Mouse (Mus musculus): ENCODE measurements around the gene Olfr544. TPM values are rescaled to one million over a fixed set of nuclear protein-coding genes. Genes with fewer than 3 reads are reported as not detected.

Olfr544 gene
- polyA plus RNA-seq, 1 experiment from 2014 or later: not detected

DNA sequence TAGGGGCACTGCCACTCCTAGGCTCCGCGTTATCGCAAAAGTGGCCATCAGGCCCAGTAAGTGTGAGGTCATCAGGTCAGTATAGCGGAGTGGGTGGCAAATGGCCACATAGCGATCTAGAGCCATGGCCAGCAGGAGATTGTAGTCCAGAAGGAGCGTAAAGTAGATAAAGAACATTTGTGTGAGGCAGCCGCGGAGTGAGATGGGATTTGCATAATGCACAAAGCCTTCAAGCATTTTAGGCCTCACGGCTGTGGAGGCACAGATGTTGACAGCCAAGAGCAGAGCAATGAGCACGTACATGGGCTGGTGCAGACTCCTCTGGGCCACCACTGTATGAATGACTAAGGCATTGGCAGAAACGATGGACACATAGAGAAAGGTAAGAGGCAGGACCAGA lies 10.7 kb downstream of the Olfr544 start:
- Histone ChIP-seq H3K9ac (replicated peaks) (no peak overlapping the region), H3K9me3 (no peaks in the 10 kb centered on the region), H3K27ac (no peak overlapping the region), H3K36me3 (no peaks in the 10 kb centered on the region), H3K4me3 (replicated peaks) (no peak overlapping the region), H3K4me2 (no peak overlapping the region), H3K27me3 (no peaks in the 10 kb centered on the region), H3K4me1 (replicated peaks) (no peaks in the 10 kb centered on the region)
- WGBS: 82% methylated on average over 11 of the region's 11 CpGs
- no peak for ATAC-seq (ENCODE audit: insufficient number of reproducible peaks, insufficient read depth, low FRiP score, low TSS enrichment, low read depth)

DNA sequence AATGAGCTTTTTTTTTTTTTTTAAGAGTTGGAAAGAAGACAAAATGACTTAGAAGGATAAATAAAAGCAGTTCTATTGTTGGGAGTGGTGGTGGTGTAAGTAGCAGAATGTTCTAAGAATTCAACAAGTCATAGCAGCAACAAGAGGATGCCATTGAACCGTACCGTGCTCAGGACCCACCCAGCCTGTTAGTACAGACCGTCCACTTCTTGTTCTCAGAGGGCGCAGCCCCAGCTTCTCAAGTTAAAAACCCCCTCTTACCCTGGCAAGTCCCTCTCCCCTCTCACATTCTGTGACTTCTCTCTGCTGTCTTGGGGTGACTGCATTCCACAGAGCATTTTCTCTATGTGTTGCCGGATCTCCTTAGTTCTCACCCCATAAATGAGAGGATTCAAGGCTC lies 11.5 kb downstream of the Olfr544 start:
- H3K9ac ChIP-seq (replicated peaks): no peak overlapping the region
- no peak overlapping the region for H3K4me3 ChIP-seq (replicated peaks)
- H3K27ac ChIP-seq: no peak overlapping the region
- H3K4me2 ChIP-seq: no peak overlapping the region
- H3K9me3 ChIP-seq: no peaks in the 10 kb centered on the region
- ATAC-seq (ENCODE audit: insufficient number of reproducible peaks, insufficient read depth, low FRiP score, low TSS enrichment, low read depth): no peak
- no peaks in the 10 kb centered on the region for H3K27me3 ChIP-seq
- no peaks in the 10 kb centered on the region for H3K36me3 ChIP-seq
- H3K4me1 ChIP-seq (replicated peaks): no peaks in the 10 kb centered on the region
- WGBS: 90% methylated on average over 5 of the region's 5 CpGs

DNA sequence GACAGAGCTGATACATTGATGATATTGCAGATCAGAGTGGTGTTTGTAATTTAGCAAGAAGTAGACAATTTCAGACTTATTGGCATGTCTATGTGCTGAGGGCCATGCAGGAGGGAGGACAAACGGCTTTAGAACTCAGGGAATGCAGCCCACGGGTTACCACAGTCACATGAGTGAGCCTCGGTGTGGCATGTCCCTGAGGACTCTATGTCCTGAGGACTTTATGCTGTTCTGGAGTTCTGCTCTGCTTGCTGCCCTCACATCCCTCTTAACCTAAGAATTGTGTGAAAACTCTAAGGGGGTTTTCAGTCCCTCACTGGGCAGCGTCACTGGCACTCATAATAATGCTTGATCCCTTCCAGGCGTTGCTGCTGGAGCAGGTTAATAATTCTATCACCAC lies 15.4 kb downstream of the Olfr544 start:
- H3K4me2 ChIP-seq: no peak overlapping the region
- no peak overlapping the region for H3K27ac ChIP-seq
- H3K9ac ChIP-seq (replicated peaks): no peak overlapping the region
- no peaks in the 10 kb centered on the region for H3K4me1 ChIP-seq (replicated peaks)
- H3K36me3 ChIP-seq: peaks cover 31% of the 10 kb centered on the region
- no peaks in the 10 kb centered on the region for H3K9me3 ChIP-seq
- 45% methylated on average over 5 of the region's 5 CpGs for WGBS
- H3K27me3 ChIP-seq: no peaks in the 10 kb centered on the region
- no peak for ATAC-seq (ENCODE audit: insufficient number of reproducible peaks, insufficient read depth, low FRiP score, low TSS enrichment, low read depth)
- no peak overlapping the region for H3K4me3 ChIP-seq (replicated peaks)

DNA sequence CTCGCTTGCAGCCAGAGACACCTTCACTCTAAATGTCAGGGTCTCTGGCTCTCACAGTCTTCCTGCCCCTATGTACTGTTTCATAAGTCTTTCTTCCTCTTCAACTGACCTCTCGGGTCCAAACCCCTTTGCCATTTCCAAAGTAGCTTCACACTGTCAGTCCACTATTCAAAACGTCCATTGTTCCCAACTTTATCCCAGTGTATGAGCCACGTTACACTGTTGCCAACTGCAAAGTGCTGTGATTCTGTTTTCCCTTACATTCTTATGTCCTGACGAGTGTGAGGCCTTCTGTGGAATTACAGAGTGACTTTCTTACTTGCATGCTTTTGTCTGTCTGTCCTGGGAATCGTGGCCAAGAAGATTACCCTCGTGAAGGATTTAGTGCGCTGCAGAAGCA lies 20.5 kb downstream of the Olfr544 start:
- no peaks in the 10 kb centered on the region for H3K4me1 ChIP-seq (replicated peaks)
- H3K36me3 ChIP-seq: peaks cover 80% of the 10 kb centered on the region
- 93% methylated on average over 8 of the region's 8 CpGs for WGBS
- no peaks in the 10 kb centered on the region for H3K27me3 ChIP-seq
- no peaks in the 10 kb centered on the region for H3K9me3 ChIP-seq
- no peak overlapping the region for H3K4me3 ChIP-seq (replicated peaks)
- no peak overlapping the region for H3K27ac ChIP-seq
- H3K4me2 ChIP-seq: no peak overlapping the region
- no peak overlapping the region for H3K9ac ChIP-seq (replicated peaks)
- no peak for ATAC-seq (ENCODE audit: insufficient number of reproducible peaks, insufficient read depth, low FRiP score, low TSS enrichment, low read depth)

DNA sequence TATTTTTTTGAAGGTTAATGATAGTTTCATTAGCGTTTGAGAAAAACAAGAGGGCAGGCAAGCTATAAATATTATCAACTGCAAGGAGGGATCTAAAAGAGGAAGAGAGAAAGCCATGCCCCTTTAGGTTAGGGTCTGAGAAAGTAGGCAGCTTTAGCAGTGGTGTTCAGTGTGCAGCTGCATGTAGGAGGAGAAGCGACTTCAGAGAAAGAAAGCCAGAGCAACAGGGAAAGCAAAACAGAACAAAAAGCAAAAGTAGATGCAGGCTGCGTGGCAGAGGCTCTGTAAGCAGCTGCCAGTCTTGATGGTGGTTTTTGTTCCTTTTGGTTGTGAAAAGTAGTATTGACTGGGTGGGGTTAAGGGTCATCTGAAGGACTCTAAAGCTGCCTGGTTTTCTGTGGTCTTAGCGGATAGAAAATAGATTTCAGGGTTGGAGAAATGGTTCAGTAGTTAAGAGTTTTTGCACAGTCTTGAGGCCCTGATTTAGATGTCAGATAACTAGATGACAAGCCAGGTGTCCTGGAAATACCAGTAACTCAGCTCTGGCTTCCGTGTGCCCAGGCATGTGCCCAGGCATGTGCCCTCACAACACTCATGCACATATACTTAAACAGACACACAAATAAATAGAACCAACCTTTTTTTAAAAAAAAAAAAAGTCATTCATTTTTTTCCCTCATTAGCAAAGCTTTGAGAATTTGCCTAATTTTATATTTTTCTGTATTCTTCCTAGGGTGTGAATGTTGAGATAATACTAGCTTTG lies 29.3 kb downstream of the Olfr544 start:
- H3K9me3 ChIP-seq: no peaks in the 10 kb centered on the region
- no peak for ATAC-seq (ENCODE audit: insufficient number of reproducible peaks, insufficient read depth, low FRiP score, low TSS enrichment, low read depth)
- no peak overlapping the region for H3K4me2 ChIP-seq
- no peak overlapping the region for H3K9ac ChIP-seq (replicated peaks)
- no peaks in the 10 kb centered on the region for H3K27me3 ChIP-seq
- H3K4me1 ChIP-seq (replicated peaks): no peaks in the 10 kb centered on the region
- peaks cover 96% of the 10 kb centered on the region for H3K36me3 ChIP-seq
- H3K27ac ChIP-seq: no peak overlapping the region
- 93% methylated on average over 5 of the region's 5 CpGs for WGBS
- H3K4me3 ChIP-seq (replicated peaks): no peak overlapping the region

DNA sequence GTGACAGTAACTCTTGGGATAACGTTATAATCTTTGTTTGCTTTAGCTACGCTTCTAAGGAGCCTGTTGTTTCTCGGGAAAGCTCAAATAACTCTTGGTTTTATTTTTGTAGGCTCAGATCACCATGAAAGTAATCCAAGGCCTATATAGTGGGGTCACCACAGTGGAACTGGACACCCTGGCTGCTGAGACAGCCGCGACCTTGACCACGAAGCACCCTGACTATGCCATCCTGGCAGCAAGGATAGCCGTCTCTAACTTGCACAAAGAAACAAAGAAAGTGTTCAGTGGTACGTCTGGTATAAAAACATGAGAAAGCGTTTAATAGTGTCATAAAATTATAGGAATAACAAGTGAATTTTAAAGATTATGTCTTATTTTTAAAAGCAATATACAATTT lies 41.7 kb downstream of the Olfr544 start:
- H3K9ac ChIP-seq (replicated peaks): no peak overlapping the region
- peaks cover 69% of the 10 kb centered on the region for H3K36me3 ChIP-seq
- no peaks in the 10 kb centered on the region for H3K9me3 ChIP-seq
- peaks cover 20% of the 10 kb centered on the region for H3K4me1 ChIP-seq (replicated peaks)
- no peak overlapping the region for H3K4me2 ChIP-seq
- no peak overlapping the region for H3K27ac ChIP-seq
- no peaks in the 10 kb centered on the region for H3K27me3 ChIP-seq
- WGBS: 89% methylated on average over 9 of the region's 9 CpGs
- no peak for ATAC-seq (ENCODE audit: insufficient number of reproducible peaks, insufficient read depth, low FRiP score, low TSS enrichment, low read depth)
- H3K4me3 ChIP-seq (replicated peaks): no peak overlapping the region

DNA sequence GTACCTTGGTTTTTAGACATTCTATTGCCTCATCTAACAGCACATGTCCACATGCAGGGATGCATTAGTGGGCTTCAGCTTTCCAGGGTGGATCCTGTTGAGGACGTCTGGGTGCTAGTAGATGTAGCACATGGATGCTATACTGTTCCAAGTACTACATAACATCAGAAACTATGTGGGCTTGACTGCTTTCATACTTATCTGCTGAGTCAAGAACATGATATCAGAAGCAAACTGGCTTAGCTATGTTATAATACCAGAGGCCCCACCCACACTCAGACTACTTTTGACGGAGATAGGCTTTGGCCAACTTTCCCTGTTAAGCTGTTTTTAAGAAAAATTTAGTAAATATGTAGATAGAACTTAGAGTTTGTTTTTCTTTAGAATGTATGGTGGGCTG lies 43.8 kb downstream of the Olfr544 start:
- H3K27ac ChIP-seq: no peak overlapping the region
- no peak overlapping the region for H3K9ac ChIP-seq (replicated peaks)
- WGBS: 86% methylated on average over 2 of the region's 2 CpGs
- H3K4me2 ChIP-seq: no peak overlapping the region
- H3K4me3 ChIP-seq (replicated peaks): no peak overlapping the region
- no peak for ATAC-seq (ENCODE audit: insufficient number of reproducible peaks, insufficient read depth, low FRiP score, low TSS enrichment, low read depth)
- no peaks in the 10 kb centered on the region for H3K9me3 ChIP-seq
- peaks cover 20% of the 10 kb centered on the region for H3K4me1 ChIP-seq (replicated peaks)
- no peaks in the 10 kb centered on the region for H3K27me3 ChIP-seq
- peaks cover 48% of the 10 kb centered on the region for H3K36me3 ChIP-seq

DNA sequence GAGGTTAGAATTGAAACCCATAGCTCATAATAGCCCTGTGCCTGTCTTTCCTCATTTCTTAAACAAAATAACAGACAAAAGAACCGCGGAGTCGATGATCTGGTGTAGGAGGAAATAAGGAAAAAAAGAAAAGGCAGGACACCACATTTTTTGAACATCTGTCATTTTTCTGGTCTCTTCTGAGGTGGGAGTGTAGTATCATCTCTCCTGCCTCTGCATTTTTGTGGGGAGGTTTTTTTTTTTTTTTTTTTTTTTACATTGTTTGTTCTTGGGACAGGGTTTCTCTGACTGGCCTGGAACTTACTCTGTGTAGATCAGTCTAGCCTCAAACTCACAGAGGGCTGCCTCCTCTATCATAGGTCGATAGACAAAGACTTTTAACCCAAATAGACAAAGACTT lies 45.7 kb downstream of the Olfr544 start:
- peak overlapping the region; percentile 62 for H3K4me2 ChIP-seq
- no peak for ATAC-seq (ENCODE audit: insufficient number of reproducible peaks, insufficient read depth, low FRiP score, low TSS enrichment, low read depth)
- peaks cover 8% of the 10 kb centered on the region; the same call in 1 of the 2 replicates for H3K27me3 ChIP-seq
- WGBS: 3% methylated on average over 4 of the region's 4 CpGs
- no peaks in the 10 kb centered on the region for H3K9me3 ChIP-seq
- peaks cover 20% of the 10 kb centered on the region for H3K4me1 ChIP-seq (replicated peaks)
- H3K4me3 ChIP-seq (replicated peaks): peak overlapping the region; percentile 79
- H3K9ac ChIP-seq (replicated peaks): peak overlapping the region; percentile 92
- peaks cover 30% of the 10 kb centered on the region for H3K36me3 ChIP-seq
- peak overlapping the region; percentile 91 for H3K27ac ChIP-seq

DNA sequence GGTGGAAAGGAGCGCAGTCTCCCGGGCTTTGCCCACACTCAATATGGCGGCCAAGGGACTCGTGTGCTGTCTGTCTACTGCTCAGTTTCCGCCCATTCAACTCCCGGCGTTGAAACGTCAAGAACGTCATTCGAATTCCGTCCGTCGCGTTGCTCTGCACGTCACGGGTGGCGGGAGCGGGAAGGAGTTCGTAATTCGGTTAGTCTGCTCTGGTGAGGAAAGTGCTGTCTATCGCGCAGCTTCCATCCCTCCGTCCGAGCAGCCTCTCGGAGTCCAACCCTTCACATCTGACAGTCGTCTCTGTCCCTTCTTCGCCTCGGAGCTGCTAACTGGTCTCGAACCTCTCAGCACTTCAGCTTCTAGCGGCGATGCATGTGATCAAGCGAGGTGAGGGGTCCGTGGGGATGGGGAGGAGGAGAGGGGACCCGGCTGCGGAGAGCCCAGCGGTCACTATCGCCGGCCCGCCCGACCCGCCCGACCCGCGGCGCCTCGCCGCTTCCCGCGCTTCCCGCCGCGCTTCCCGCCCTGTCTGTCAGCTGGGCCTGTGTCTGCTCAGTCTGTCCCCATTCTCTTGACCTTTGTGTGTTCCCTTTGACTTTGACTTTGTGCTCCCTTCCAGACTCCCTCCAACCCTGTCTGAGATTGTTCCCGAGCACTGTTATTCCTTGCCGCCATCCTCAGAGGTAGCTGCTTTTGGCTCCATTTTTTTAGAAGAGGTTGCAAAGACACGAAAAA lies 46.3 kb downstream of the Olfr544 start, which contains the start of gene Rrm1:
Gene Rrm1, plus strand, starts transcription at position 39 of the 735 bp plus-strand sequence.
- H3K9ac ChIP-seq (replicated peaks): peak within 1 kb of the TSS; percentile 92
- peak; percentile 98 for ATAC-seq (ENCODE audit: insufficient number of reproducible peaks, insufficient read depth, low FRiP score, low TSS enrichment, low read depth)
- no peaks in the 10 kb centered on the region for H3K9me3 ChIP-seq
- H3K27me3 ChIP-seq: peaks cover 11% of the 10 kb centered on the region; the same call in 1 of the 2 replicates
- H3K4me2 ChIP-seq: peak within 1 kb of the TSS; percentile 62
- peaks cover 25% of the 10 kb centered on the region for H3K36me3 ChIP-seq
- H3K27ac ChIP-seq: peak within 1 kb of the TSS; percentile 91
- WGBS: under 1% methylated on average over 56 of the region's 56 CpGs
- H3K4me1 ChIP-seq (replicated peaks): peaks cover 20% of the 10 kb centered on the region
- peak within 1 kb of the TSS; percentile 79 for H3K4me3 ChIP-seq (replicated peaks)

DNA sequence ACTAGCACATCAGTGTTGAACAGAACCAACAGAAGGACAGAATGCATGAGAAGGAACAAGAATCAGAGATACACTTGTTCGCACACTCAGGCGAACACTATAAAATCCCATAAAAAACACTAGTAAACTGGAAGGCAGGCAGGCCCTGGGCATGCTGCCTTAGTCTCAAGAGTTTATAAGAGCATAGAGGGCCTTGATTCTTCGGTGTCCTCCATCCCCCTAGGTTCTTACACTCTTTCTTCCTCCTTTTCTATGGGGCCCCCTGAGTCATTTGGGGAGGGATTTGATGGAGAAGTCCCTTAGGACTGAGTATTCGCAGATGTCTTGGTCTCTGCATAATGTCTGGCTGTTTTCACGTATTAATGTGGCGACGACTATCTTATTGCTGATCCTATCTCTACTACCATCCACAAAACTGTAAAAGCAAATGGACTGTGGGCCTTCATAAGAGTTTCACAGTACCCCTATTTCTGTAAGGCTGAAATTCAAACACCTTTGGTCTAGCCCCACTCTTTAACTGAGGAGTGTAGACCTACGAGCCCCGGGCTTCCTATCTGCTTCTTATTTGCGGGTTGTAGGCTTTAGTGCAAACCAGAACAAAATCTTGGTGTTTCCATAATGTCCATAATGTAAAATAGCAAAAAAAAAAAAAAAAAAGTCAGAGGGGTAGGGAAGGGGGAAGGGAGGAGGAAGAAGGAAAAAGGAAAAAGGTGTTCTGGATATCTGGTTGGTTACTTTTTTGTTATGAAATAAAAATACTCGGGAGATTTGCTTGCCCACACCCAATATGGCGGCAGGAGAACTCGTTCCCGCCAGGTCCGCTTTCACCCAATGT lies 47.1 kb downstream of the Olfr544 start:
- no peaks in the 10 kb centered on the region for H3K9me3 ChIP-seq
- peaks cover 18% of the 10 kb centered on the region for H3K36me3 ChIP-seq
- peak overlapping the region; percentile 69; the same call in 1 of the 2 replicates for H3K27ac ChIP-seq
- H3K27me3 ChIP-seq: peaks cover 11% of the 10 kb centered on the region; the same call in 1 of the 2 replicates
- H3K4me3 ChIP-seq (replicated peaks): peak overlapping the region; percentile 79
- peak; percentile 27 for ATAC-seq (ENCODE audit: insufficient number of reproducible peaks, insufficient read depth, low FRiP score, low TSS enrichment, low read depth)
- 53% methylated on average over 15 of the region's 15 CpGs for WGBS
- peak overlapping the region; percentile 62 for H3K4me2 ChIP-seq
- peaks cover 20% of the 10 kb centered on the region for H3K4me1 ChIP-seq (replicated peaks)
- no peak overlapping the region for H3K9ac ChIP-seq (replicated peaks)

DNA sequence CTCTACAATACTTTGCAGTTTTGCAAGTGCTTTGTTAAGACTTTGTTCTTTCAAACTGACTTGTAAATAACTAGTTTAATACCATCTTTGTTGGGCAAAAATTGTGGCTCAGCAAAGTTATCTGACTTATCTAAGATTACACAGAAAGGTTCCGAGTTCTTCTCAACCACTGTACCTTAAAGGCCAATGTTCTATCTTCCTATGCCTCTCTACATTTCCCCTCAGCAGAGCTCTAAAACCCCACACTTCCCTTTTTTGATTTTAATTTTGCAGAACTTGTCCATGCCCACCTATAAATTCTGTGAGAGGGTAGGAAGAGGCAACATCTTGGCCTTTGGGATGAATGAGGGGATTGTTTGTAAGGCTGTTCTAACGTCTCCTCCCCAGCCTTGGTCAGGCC lies 53.8 kb downstream of the Olfr544 start:
- no peak for ATAC-seq (ENCODE audit: insufficient number of reproducible peaks, insufficient read depth, low FRiP score, low TSS enrichment, low read depth)
- 84% methylated on average over 2 of the region's 2 CpGs for WGBS
- Histone ChIP-seq H3K4me1 (replicated peaks) (no peaks in the 10 kb centered on the region), H3K4me2 (no peak overlapping the region), H3K4me3 (replicated peaks) (no peak overlapping the region), H3K27me3 (peaks cover 11% of the 10 kb centered on the region), H3K36me3 (peaks cover 5% of the 10 kb centered on the region; the same call in 1 of the 2 replicates), H3K27ac (no peak overlapping the region), H3K9ac (replicated peaks) (no peak overlapping the region), H3K9me3 (no peaks in the 10 kb centered on the region)
